Mouse (Mus musculus): ENCODE results near the gene Ralgapa2. TPM values are rescaled to one million over a fixed set of nuclear protein-coding genes. Genes with fewer than 3 reads are reported as not detected.
A peak's percentile ranks its signal among the peaks of the same experiment; 100 is the strongest.

Gene Ralgapa2
- polyA plus RNA-seq, 1 experiment, result 8.3 TPM

DNA sequence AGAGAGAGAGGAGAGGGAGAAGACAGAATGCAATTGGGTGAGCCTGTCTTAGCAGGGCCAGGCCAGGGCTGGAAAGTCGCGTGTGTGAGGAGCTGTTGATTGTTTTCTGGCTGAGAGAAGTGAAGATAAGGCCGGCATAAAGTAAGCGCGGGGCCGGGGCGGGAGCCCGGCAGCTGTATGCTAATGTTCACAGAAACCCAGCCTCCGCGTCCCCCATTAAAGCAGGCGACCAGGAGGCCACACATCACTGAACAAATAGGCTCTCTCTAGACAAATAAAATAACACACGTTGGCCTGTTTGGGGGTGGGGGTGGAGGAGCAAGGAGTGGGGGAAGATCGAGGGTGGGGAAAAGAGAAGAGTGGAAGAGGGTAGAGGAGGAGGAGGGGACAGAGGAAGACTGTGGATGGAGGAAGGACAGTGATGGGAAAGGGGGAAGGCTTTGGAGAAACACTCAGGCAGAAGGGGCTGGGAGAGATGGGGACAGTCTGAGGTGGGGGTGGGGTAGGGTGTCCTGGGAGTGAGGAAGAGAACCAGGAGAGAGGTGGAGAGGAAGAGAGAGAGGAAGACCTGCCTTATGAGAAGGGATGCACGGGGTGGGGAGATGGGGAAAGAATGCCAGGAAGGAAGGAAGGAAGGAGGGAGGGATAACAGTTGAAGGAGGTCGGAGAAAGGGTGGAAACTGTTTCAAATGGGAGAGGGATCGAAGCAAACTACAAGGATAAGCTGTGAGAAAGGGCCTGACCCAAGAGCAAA is 294.7 kb downstream of the Ralgapa2 start:
- no peak for TF ChIP-seq POLR2A (IDR thresholded peaks at IDR 0.05; ENCODE audit: low read depth, low read length)
- TF ChIP-seq CTCF (IDR thresholded peaks at IDR 0.05; ENCODE audit: extremely low read depth, insufficient read depth, insufficient read length, insufficient replicate concordance), result no peak
- 10% methylated on average over 16 of the region's 16 CpGs for WGBS
- H3K4me1 ChIP-seq (ENCODE audit: control insufficient read depth, insufficient read depth, insufficient read length), result peaks cover 23% of the 10 kb centered on the region
- H3K27ac ChIP-seq (ENCODE audit: insufficient read depth, low read length), result no peak overlapping the region
- DNase-seq (ENCODE audit: low read depth in 1 of 2, low spot score in 2 of 2), result no peak
- no peaks in the 10 kb centered on the region for H3K36me3 ChIP-seq (ENCODE audit: control insufficient read depth, insufficient read depth, low read length)
- peaks cover 39% of the 10 kb centered on the region for H3K27me3 ChIP-seq (ENCODE audit: control insufficient read depth, insufficient read depth, low read length)
- H3K4me3 ChIP-seq (ENCODE audit: extremely low read depth, insufficient read depth, insufficient read length), result no peak overlapping the region

DNA sequence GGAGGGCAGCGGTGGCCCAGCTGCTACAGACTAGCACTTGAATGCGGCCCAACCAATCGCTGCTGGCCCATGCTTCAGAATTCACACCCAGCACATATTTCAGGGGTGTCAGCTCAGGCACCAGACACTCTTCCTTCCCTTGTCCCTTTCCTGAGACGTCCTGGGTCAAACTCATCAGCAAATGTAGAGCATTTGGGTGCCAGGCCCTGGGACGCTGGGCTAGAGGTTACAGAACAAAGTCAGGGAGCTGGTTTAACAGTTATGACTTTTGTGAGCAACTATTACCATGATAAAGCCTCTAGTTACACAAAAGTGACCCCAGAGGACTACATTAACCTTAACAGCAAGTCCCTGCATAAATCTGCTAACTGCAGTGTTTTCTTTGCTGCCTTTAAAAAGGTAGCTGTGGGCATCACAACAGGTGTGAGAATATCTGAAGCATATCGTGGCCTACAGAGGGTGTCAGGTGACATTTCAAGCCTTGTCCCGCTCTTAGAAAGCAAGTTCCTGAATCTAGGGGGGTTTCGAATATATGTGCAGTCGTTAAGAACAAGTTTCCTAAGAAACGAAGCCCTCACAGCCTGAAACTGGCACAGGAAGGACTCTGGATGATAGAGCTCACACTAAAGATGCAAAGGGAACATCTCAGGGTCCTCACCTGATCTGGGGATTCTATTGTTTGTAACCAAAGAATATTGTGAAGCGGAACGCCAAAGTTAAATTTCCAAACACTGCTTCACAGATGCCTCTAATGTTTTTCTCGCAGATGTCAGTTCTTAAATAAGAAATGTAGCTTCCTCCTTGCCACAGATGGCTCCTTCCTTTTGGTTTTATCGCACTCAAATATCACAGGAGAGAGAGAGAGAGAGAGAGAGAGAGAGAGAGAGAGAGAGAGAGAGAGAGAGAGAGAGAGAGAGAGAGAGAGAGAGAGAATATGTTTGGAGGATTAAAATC is 295.8 kb downstream of the Ralgapa2 start:
- H3K27me3 ChIP-seq (ENCODE audit: control insufficient read depth, insufficient read depth, low read length), result peaks cover 29% of the 10 kb centered on the region
- 33% methylated on average over 14 of the region's 14 CpGs for WGBS
- DNase-seq (ENCODE audit: low read depth in 1 of 2, low spot score in 2 of 2), result no peak

DNA sequence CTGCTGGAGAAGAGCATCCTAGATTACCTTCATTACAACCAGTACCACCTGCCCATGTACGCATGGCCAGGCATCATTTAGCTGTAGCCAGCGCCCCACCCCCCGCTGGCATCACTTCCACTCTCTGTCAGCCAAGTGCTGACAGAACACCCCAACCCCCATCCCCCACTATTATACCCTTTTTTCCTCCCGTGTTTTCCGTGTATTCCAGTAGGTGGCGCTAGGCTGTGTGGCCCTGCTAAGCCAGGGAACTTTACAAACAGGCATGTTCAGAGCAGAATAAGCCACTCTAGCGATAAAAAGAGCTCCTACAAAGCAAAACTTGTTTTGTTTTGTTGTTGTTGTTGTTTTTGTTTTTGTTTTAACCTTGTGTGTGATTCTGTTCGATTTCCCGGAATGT is 297.4 kb downstream of the Ralgapa2 start:
- peaks cover 12% of the 10 kb centered on the region for H3K4me1 ChIP-seq (ENCODE audit: control insufficient read depth, insufficient read depth, insufficient read length)
- 4% methylated on average over 9 of the region's 9 CpGs for WGBS
- peak in 1 of 2 experiments; percentile 34 for DNase-seq (ENCODE audit: low read depth in 1 of 2, low spot score in 2 of 2)
- no peak overlapping the region for H3K27ac ChIP-seq (ENCODE audit: insufficient read depth, low read length)
- no peaks in the 10 kb centered on the region for H3K36me3 ChIP-seq (ENCODE audit: control insufficient read depth, insufficient read depth, low read length)
- H3K27me3 ChIP-seq (ENCODE audit: control insufficient read depth, insufficient read depth, low read length), result peaks cover 17% of the 10 kb centered on the region
- TF ChIP-seq CTCF (IDR thresholded peaks at IDR 0.05; ENCODE audit: extremely low read depth, insufficient read depth, insufficient read length, insufficient replicate concordance), result peak; percentile 44; the same call in 1 of the 2 replicates
- TF ChIP-seq POLR2A (IDR thresholded peaks at IDR 0.05; ENCODE audit: low read depth, low read length), result no peak
- no peak overlapping the region for H3K4me3 ChIP-seq (ENCODE audit: extremely low read depth, insufficient read depth, insufficient read length)

More for the DNA sequence above, 295.8 kb downstream of the Ralgapa2 start:
- no peak overlapping the region for H3K4me3 ChIP-seq (ENCODE audit: extremely low read depth, insufficient read depth, insufficient read length)
- no peak overlapping the region for H3K27ac ChIP-seq (ENCODE audit: insufficient read depth, low read length)
- H3K4me1 ChIP-seq (ENCODE audit: control insufficient read depth, insufficient read depth, insufficient read length), result peaks cover 16% of the 10 kb centered on the region
- no peaks in the 10 kb centered on the region for H3K36me3 ChIP-seq (ENCODE audit: control insufficient read depth, insufficient read depth, low read length)
- no peak for TF ChIP-seq CTCF (IDR thresholded peaks at IDR 0.05; ENCODE audit: extremely low read depth, insufficient read depth, insufficient read length, insufficient replicate concordance)
- TF ChIP-seq POLR2A (IDR thresholded peaks at IDR 0.05; ENCODE audit: low read depth, low read length), result no peak

- H3K4me1 ChIP-seq (ENCODE audit: control insufficient read depth, insufficient read depth, insufficient read length), result no peaks in the 10 kb centered on the region; the same call in 1 of the 2 replicates
- H3K36me3 ChIP-seq (ENCODE audit: control insufficient read depth, insufficient read depth, low read length), result no peaks in the 10 kb centered on the region
- H3K4me3 ChIP-seq (ENCODE audit: extremely low read depth, insufficient read depth, insufficient read length), result no peak overlapping the region
- 26% methylated on average over 4 of the region's 4 CpGs for WGBS
- H3K27me3 ChIP-seq (ENCODE audit: control insufficient read depth, insufficient read depth, low read length), result 0 out of 2 replicates have a peak, but pooled peaks cover 1% of the 10 kb centered on the region
- H3K27ac ChIP-seq (ENCODE audit: insufficient read depth, low read length), result no peak overlapping the region
- DNase-seq (ENCODE audit: low read depth in 1 of 2, low spot score in 2 of 2), result no peak
- no peak for TF ChIP-seq CTCF (IDR thresholded peaks at IDR 0.05; ENCODE audit: extremely low read depth, insufficient read depth, insufficient read length, insufficient replicate concordance)
- TF ChIP-seq POLR2A (IDR thresholded peaks at IDR 0.05; ENCODE audit: low read depth, low read length), result no peak
These were observed 301.2 kb downstream of the Ralgapa2 start for GRCm38 (mm10) chr2:146210968-146211367.

GRCm38 (mm10) chr2:146197947-146198346 is 314.2 kb downstream of the Ralgapa2 start:
- WGBS, result 3% methylated on average over 7 of the region's 7 CpGs
- TF ChIP-seq POLR2A (IDR thresholded peaks at IDR 0.05; ENCODE audit: low read depth, low read length) (no peak), CTCF (IDR thresholded peaks at IDR 0.05; ENCODE audit: extremely low read depth, insufficient read depth, insufficient read length, insufficient replicate concordance) (no peak)

DNA sequence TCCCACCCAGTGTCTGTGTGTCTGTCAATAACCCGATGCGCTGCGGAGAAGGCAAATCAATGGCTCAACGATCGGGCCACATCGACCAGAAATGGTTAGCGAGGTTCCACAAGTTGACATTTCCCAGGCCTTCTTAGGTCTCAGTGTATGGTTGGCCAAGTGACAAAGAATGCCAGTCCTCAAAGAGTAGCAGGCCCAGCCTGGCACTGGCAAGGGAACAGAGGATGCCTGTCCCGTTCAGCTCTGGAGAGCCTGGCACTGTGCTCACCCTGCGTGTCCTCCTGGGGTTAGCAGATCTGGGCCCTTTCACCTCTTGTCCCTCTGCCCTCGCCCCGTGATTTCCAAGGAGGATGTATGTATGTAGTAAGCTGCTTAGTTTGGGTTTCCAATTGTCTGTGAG is 316.0 kb downstream of the Ralgapa2 start:
- no peak for DNase-seq (ENCODE audit: low read depth in 1 of 2, low spot score in 2 of 2)
- WGBS, result 91% methylated on average over 11 of the region's 11 CpGs
- Histone ChIP-seq H3K36me3 (ENCODE audit: control insufficient read depth, insufficient read depth, low read length) (no peaks in the 10 kb centered on the region), H3K4me1 (ENCODE audit: control insufficient read depth, insufficient read depth, insufficient read length) (peaks cover 6% of the 10 kb centered on the region; the same call in 1 of the 2 replicates), H3K27me3 (ENCODE audit: control insufficient read depth, insufficient read depth, low read length) (no peaks in the 10 kb centered on the region), H3K4me3 (ENCODE audit: extremely low read depth, insufficient read depth, insufficient read length) (no peak overlapping the region), H3K27ac (ENCODE audit: insufficient read depth, low read length) (no peak overlapping the region)
- TF ChIP-seq CTCF (IDR thresholded peaks at IDR 0.05; ENCODE audit: extremely low read depth, insufficient read depth, insufficient read length, insufficient replicate concordance), result no peak

More at GRCm38 (mm10) chr2:146197947-146198346, 314.2 kb downstream of the Ralgapa2 start:
- DNase-seq (ENCODE audit: low read depth in 1 of 2, low spot score in 2 of 2), result peak in 1 of 2 experiments; percentile 33
- no peaks in the 10 kb centered on the region for H3K27me3 ChIP-seq (ENCODE audit: control insufficient read depth, insufficient read depth, low read length)
- no peak overlapping the region for H3K4me3 ChIP-seq (ENCODE audit: extremely low read depth, insufficient read depth, insufficient read length)
- H3K36me3 ChIP-seq (ENCODE audit: control insufficient read depth, insufficient read depth, low read length), result no peaks in the 10 kb centered on the region
- H3K4me1 ChIP-seq (ENCODE audit: control insufficient read depth, insufficient read depth, insufficient read length), result peaks cover 6% of the 10 kb centered on the region; the same call in 1 of the 2 replicates
- H3K27ac ChIP-seq (ENCODE audit: insufficient read depth, low read length), result no peak overlapping the region
